Mouse (Mus musculus) right cerebral cortex, adult 18-20 months (tissue): Measurements from ENCODE around the gene Vmn2r116.
"Not testable (repeated sequence)": the region's sequence is repeated elsewhere in the genome, so short reads cannot be mapped to it uniquely, and the experiment has no call there.

Experiments
- DNase-seq: peaks from one replicate; pipeline ENCODE4 v3.0.0; 2022; ENCODE audit warnings: mixed read lengths

Gene Vmn2r116

DNA sequence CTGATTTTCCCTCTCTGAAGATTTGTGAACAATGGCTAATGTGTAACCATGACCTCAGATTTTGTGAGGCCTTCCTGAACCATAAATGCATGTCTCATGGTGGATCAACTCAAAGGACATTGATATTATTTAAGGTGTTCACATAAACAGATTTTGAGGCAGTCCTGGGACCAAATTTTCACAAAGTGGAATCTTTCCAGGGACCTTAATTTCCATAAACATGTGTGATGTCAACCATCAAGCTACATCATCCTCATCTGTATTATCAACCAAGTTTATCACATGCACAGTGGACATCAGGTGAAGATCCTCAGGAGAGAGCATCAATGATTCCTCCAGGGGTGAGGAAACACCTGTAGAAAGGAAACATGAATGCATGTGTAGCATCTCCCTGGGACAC, at the start of gene Vmn2r116:
Gene Vmn2r116 (plus strand): TSS at position 301 of the 400 bp plus-strand sequence.
- DNase-seq = not testable (repeated sequence)

DNA sequence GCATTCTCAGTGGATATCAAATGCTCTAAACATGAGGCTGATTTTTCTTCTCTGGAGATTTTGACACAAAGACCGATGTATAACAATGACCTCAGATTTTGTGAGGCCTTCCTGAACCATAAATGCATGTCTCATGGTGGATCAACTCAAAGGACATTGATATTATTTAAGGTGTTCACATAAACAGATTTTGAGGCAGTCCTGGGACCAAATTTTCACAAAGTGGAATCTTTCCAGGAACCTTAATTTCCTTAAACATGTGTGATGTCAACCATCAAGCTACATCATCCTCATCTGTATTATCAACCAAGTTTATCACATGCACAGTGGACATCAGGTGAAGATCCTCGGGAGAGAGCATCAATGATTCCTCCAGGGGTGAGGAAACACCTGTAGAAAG, 41.0 kb upstream of the Vmn2r116 start, which contains the start of gene Vmn2r115:
Gene Vmn2r115 (plus strand): TSS at position 301 of the 400 bp plus-strand sequence.
- DNase-seq = not testable (repeated sequence)

- DNase-seq = no peak
These were observed 32.8 kb upstream of the Vmn2r116 start for GRCm38 (mm10) chr17:23351644-23352043.

DNA sequence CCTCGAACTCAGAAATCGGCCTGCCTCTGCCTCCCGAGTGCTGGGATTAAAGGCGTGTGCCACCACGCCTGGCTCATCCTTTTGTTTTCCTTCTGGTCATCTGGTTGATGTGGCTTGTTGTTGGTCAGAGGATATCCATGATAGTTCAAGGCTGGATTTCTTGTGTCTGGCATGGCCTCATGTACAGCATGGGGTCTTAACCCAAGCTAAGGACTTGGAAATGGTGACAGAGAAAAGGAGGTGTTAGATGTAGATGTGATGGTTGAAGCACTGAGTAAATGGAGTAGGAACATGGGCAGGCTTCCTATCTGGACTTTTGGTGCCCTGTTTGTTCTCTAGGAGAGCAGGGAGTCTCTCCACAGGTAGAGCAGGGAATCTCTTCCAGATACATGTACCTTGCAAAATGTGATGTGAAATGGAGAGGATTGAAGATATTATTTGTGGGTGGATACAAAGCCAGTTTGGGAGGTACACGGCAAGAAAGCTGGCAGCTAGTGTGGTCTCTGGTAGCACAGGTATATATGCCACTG, 48.8 kb downstream of the Vmn2r116 start:
- DNase-seq = no peak
